Mouse (Mus musculus) stomach, embryonic 16.5 days (tissue): ENCODE measurements around the gene Olfr796. TPM values are rescaled to one million over a fixed set of nuclear protein-coding genes. Genes with fewer than 3 reads are reported as not detected.

ENCODE experiments used
- ATAC-seq: fragments of 200-750 bp; cut with Nextera tagmentation; 2 replicates; pipeline ENCODE4 v1.8.0; 2017; ENCODE audit warnings: moderate number of reproducible peaks, moderate TSS enrichment; ENCODE audit not compliant: insufficient read depth, low FRiP score
- H3K27ac ChIP-seq: fragments of 300-500 bp; sonication (generic); 2 replicates; pipeline ENCODE4 v1.5.1; 2014; ENCODE audit warnings: low read length
- H3K27me3 ChIP-seq: fragments of 300-500 bp; sonication (generic); 2 replicates; pipeline ENCODE4 v1.6.1; 2014; ENCODE audit warnings: low read length, control low read depth, mixed read lengths; ENCODE audit not compliant: control insufficient read depth, insufficient read depth
- H3K36me3 ChIP-seq: fragments of 300-500 bp; sonication (generic); 2 replicates; pipeline ENCODE4 v1.6.1; 2014; ENCODE audit warnings: low read length; ENCODE audit not compliant: control insufficient read depth, insufficient read depth
- H3K4me1 ChIP-seq: fragments of 300-500 bp; sonication (generic); 2 replicates; pipeline ENCODE4 v1.6.1; 2014; ENCODE audit warnings: low read length, control low read depth, mixed read lengths; ENCODE audit not compliant: control insufficient read depth, insufficient read depth
- H3K4me2 ChIP-seq: fragments of 300-500 bp; sonication (generic); 2 replicates; pipeline ENCODE4 v1.6.1; 2014; ENCODE audit warnings: low read depth, low read length, mixed read lengths
- H3K4me3 ChIP-seq: fragments of 300-500 bp; sonication (generic); replicated peaks from 2 replicates; pipeline ENCODE4 v1.5.1; 2014; ENCODE audit warnings: mild to moderate bottlenecking, low read length
- H3K9ac ChIP-seq: fragments of 300-500 bp; sonication (generic); 2 replicates; pipeline ENCODE4 v1.6.1; 2014; ENCODE audit warnings: low read length
- H3K9me3 ChIP-seq: fragments of 300-500 bp; sonication (generic); replicated peaks from 2 replicates; pipeline ENCODE4 v1.6.1; 2016; ENCODE audit warnings: low read length, control low read depth; ENCODE audit not compliant: control insufficient read depth
- WGBS: fragments of 180-500 bp; shearing (Covaris S2); extraction: QIAGEN DNeasy Blood & Tissue Kit; methylation state at CpG from one replicate; pipeline ENCODE4 v1.1.7; 2014; 5-methylcytosine and 5-hydroxymethylcytosine counted together
- polyA plus RNA-seq: library from polyadenylated mRNA; unstranded; fragments of >200 nt; fragmentation: Nextera tagmentation; extraction: Ambion mirVana; gene quantifications from 2 replicates; pipeline ENCODE4 v1.2.1, GENCODE M21; 2015

Gene Olfr796
- not detected in 2 replicates for polyA plus RNA-seq

- H3K36me3 ChIP-seq: no peaks in the 10 kb centered on the region
- no peaks in the 10 kb centered on the region for H3K4me1 ChIP-seq
- H3K4me2 ChIP-seq: no peak within 1 kb of the TSS
- no peak for ATAC-seq
- WGBS: 94% methylated on average over 1 of the region's 1 CpGs
- no peak within 1 kb of the TSS for H3K27ac ChIP-seq
- no peak within 1 kb of the TSS for H3K9ac ChIP-seq
- no peaks in the 10 kb centered on the region for H3K9me3 ChIP-seq
- H3K4me3 ChIP-seq: no peak within 1 kb of the TSS
- no peaks in the 10 kb centered on the region for H3K27me3 ChIP-seq
Observed at GRCm38 (mm10) chr10:129612470-129612869, at the start of gene Olfr796. TSS of gene Olfr796 (minus strand) at chr10:129612570.

DNA sequence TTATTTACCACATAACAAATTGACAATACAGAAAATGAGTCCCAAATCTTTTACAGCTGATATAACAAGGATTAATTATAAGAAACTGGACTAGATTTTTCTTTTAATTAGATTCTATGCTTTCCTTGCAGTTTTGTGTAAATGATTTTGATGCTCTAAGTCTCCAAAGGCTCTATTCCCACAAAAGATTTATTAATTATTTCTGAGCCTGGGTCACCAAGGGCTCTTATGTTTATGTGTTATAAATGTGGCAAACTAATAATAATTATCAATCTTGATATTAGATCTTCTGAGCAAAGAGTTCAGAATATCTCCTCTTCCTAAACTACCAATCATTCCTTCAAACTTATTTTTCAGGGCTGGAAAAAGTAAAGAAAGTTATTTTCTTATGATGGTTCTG, 45.0 kb upstream of the Olfr796 start, which contains the start of gene Olfr800:
TSS of gene Olfr800 (plus strand) at position 301 of the 400 bp plus-strand sequence.
- H3K4me3 ChIP-seq: no peak within 1 kb of the TSS
- H3K4me2 ChIP-seq: no peak within 1 kb of the TSS
- H3K27me3 ChIP-seq: no peaks in the 10 kb centered on the region
- no peak for ATAC-seq
- H3K36me3 ChIP-seq: no peaks in the 10 kb centered on the region
- H3K27ac ChIP-seq: no peak within 1 kb of the TSS
- H3K4me1 ChIP-seq: no peaks in the 10 kb centered on the region
- no peaks in the 10 kb centered on the region for H3K9me3 ChIP-seq
- no peak within 1 kb of the TSS for H3K9ac ChIP-seq

DNA sequence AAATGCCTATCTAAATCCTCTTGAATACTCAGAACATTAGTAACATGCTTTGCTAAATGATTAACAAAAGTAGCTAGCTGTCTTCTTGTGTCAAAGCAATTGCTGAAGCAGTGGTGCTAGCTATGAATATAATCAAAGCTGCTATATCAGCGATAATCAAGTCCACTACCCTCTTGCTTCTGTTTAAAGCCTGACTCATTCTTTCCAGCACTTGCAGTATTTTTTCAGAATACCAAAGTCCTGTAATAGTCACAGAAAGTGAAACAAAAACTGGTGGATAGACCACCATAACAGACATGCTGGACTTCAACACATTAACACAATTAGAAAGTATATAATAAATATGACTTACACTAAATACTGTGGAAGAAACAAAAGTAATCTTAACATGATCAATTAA, 39.4 kb upstream of the Olfr796 start:
- WGBS: 80% methylated on average over 1 of the region's 1 CpGs
- H3K36me3 ChIP-seq: no peaks in the 10 kb centered on the region
- no peak overlapping the region for H3K4me3 ChIP-seq
- H3K27me3 ChIP-seq: no peaks in the 10 kb centered on the region
- no peak overlapping the region for H3K4me2 ChIP-seq
- H3K4me1 ChIP-seq: no peaks in the 10 kb centered on the region
- no peak overlapping the region for H3K27ac ChIP-seq
- no peak overlapping the region for H3K9ac ChIP-seq
- no peak for ATAC-seq
- H3K9me3 ChIP-seq: no peaks in the 10 kb centered on the region

GRCm38 (mm10) chr10:129637184-129637583, 24.8 kb upstream of the Olfr796 start, which contains the start of gene Olfr799:
TSS of gene Olfr799 (plus strand) at chr10:129637484.
- Histone ChIP-seq H3K27me3 (no peaks in the 10 kb centered on the region), H3K4me2 (no peak within 1 kb of the TSS), H3K9ac (no peak within 1 kb of the TSS), H3K9me3 (no peaks in the 10 kb centered on the region), H3K36me3 (no peaks in the 10 kb centered on the region), H3K27ac (no peak within 1 kb of the TSS), H3K4me3 (no peak within 1 kb of the TSS), H3K4me1 (no peaks in the 10 kb centered on the region)
- no peak for ATAC-seq
- WGBS: 27% methylated on average over 1 of the region's 1 CpGs

GRCm38 (mm10) chr10:129627834-129628233, 15.5 kb upstream of the Olfr796 start, which contains the start of gene Olfr798:
TSS of gene Olfr798 (minus strand) at chr10:129627934.
- Histone ChIP-seq H3K4me3 (no peak within 1 kb of the TSS), H3K4me2 (no peak within 1 kb of the TSS), H3K36me3 (no peaks in the 10 kb centered on the region), H3K27me3 (no peaks in the 10 kb centered on the region), H3K9me3 (no peaks in the 10 kb centered on the region), H3K9ac (no peak within 1 kb of the TSS), H3K4me1 (no peaks in the 10 kb centered on the region), H3K27ac (no peak within 1 kb of the TSS)
- ATAC-seq: no peak
- WGBS: 85% methylated on average over 1 of the region's 1 CpGs

GRCm38 (mm10) chr10:129623251-129623650, 10.9 kb upstream of the Olfr796 start:
- no peak for ATAC-seq
- Histone ChIP-seq H3K4me2 (no peak overlapping the region), H3K9ac (no peak overlapping the region), H3K4me1 (no peaks in the 10 kb centered on the region), H3K4me3 (no peak overlapping the region), H3K36me3 (no peaks in the 10 kb centered on the region), H3K27ac (no peak overlapping the region), H3K9me3 (no peaks in the 10 kb centered on the region), H3K27me3 (no peaks in the 10 kb centered on the region)

- no peak overlapping the region for H3K4me3 ChIP-seq
- H3K9me3 ChIP-seq: no peaks in the 10 kb centered on the region
- H3K36me3 ChIP-seq: no peaks in the 10 kb centered on the region
- no peak overlapping the region for H3K9ac ChIP-seq
- ATAC-seq: no peak; the same call in 1 of the 2 replicates
- no peaks in the 10 kb centered on the region for H3K4me1 ChIP-seq
- 19% methylated on average over 1 of the region's 1 CpGs for WGBS
- no peaks in the 10 kb centered on the region for H3K27me3 ChIP-seq
- H3K4me2 ChIP-seq: no peak overlapping the region
- H3K27ac ChIP-seq: no peak overlapping the region
Observed at GRCm38 (mm10) chr10:129621724-129622123, 9.4 kb upstream of the Olfr796 start.

DNA sequence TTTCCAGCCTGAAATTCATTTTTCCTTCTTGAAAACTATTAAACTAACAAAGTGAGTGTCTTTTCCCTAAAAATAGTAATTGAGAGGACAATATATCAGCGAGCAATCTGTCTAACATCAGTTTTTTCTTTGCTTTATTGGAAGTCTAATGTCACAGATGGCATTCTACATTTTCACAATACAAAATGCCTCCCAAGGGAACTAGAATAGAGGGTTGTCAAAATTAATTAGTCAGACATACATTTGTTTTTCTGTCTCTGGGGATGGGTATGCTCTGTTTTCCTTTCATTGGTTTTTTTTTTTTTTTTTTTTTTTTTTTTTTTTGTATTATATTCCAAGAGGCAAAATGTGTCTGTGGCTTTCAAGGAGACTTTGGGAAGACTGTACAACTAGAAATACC, 35.3 kb downstream of the Olfr796 start:
- Histone ChIP-seq H3K4me1 (no peaks in the 10 kb centered on the region), H3K9ac (no peak overlapping the region), H3K27me3 (no peaks in the 10 kb centered on the region), H3K36me3 (no peaks in the 10 kb centered on the region), H3K27ac (no peak overlapping the region), H3K4me2 (no peak overlapping the region), H3K9me3 (no peaks in the 10 kb centered on the region), H3K4me3 (no peak overlapping the region)
- WGBS: 60% methylated on average over 1 of the region's 1 CpGs
- ATAC-seq: no peak

GRCm38 (mm10) chr10:129567355-129567754, 45.0 kb downstream of the Olfr796 start, which contains the start of gene Olfr794:
TSS of gene Olfr794 (plus strand) at chr10:129567655.
- no peaks in the 10 kb centered on the region for H3K27me3 ChIP-seq
- H3K4me1 ChIP-seq: no peaks in the 10 kb centered on the region
- H3K9ac ChIP-seq: no peak within 1 kb of the TSS
- no peak within 1 kb of the TSS for H3K27ac ChIP-seq
- no peaks in the 10 kb centered on the region for H3K9me3 ChIP-seq
- H3K4me2 ChIP-seq: no peak within 1 kb of the TSS
- no peaks in the 10 kb centered on the region for H3K36me3 ChIP-seq
- no peak for ATAC-seq
- 66% methylated on average over 2 of the region's 2 CpGs for WGBS
- no peak within 1 kb of the TSS for H3K4me3 ChIP-seq
